Mouse (Mus musculus): ENCODE measurements around the gene Gas1. TPM values are rescaled to one million over a fixed set of nuclear protein-coding genes. Genes with fewer than 3 reads are reported as not detected.

The Gas1 gene
- polyA plus RNA-seq, 1 experiment, result 0.50 TPM

- TF ChIP-seq POLR2A (IDR thresholded peaks at IDR 0.05; ENCODE audit: borderline replicate concordance, low read depth, low read length) (no peak), CTCF (IDR thresholded peaks at IDR 0.05; ENCODE audit: low read depth, low read length) (no peak)
- H3K27ac ChIP-seq (ENCODE audit: insufficient read depth, low read depth, low read length), result no peak overlapping the region
- no peak overlapping the region for H3K4me3 ChIP-seq (ENCODE audit: insufficient read depth, low read length)
- no peaks in the 10 kb centered on the region for H3K4me1 ChIP-seq (ENCODE audit: control insufficient read depth, insufficient read depth, low read length)
These were observed 28.9 kb downstream of the Gas1 start for GRCm38 (mm10) chr13:60148235-60148634.

GRCm38 (mm10) chr13:60147857-60148181, 29.3 kb downstream of the Gas1 start:
- Histone ChIP-seq H3K27ac (ENCODE audit: insufficient read depth, low read depth, low read length) (no peak overlapping the region), H3K4me3 (ENCODE audit: insufficient read depth, low read length) (no peak overlapping the region), H3K4me1 (ENCODE audit: control insufficient read depth, insufficient read depth, low read length) (no peaks in the 10 kb centered on the region)
- TF ChIP-seq POLR2A (IDR thresholded peaks at IDR 0.05; ENCODE audit: borderline replicate concordance, low read depth, low read length), result no peak
- no peak for TF ChIP-seq CTCF (IDR thresholded peaks at IDR 0.05; ENCODE audit: low read depth, low read length)

GRCm38 (mm10) chr13:60146994-60147856, 29.9 kb downstream of the Gas1 start:
- H3K4me1 ChIP-seq (ENCODE audit: control insufficient read depth, insufficient read depth, low read length), result no peaks in the 10 kb centered on the region
- no peak for TF ChIP-seq POLR2A (IDR thresholded peaks at IDR 0.05; ENCODE audit: borderline replicate concordance, low read depth, low read length)
- TF ChIP-seq CTCF (IDR thresholded peaks at IDR 0.05; ENCODE audit: low read depth, low read length), result no peak
- H3K27ac ChIP-seq (ENCODE audit: insufficient read depth, low read depth, low read length), result no peak overlapping the region
- H3K4me3 ChIP-seq (ENCODE audit: insufficient read depth, low read length), result no peak overlapping the region

- H3K4me1 ChIP-seq (ENCODE audit: control insufficient read depth, insufficient read depth, low read length), result no peaks in the 10 kb centered on the region
- no peak overlapping the region for H3K4me3 ChIP-seq (ENCODE audit: insufficient read depth, low read length)
- TF ChIP-seq POLR2A (IDR thresholded peaks at IDR 0.05; ENCODE audit: borderline replicate concordance, low read depth, low read length) (no peak), CTCF (IDR thresholded peaks at IDR 0.05; ENCODE audit: low read depth, low read length) (no peak)
- no peak overlapping the region for H3K27ac ChIP-seq (ENCODE audit: insufficient read depth, low read depth, low read length)
These were observed 30.9 kb downstream of the Gas1 start for GRCm38 (mm10) chr13:60146231-60146630.

GRCm38 (mm10) chr13:60136962-60137361, 40.2 kb downstream of the Gas1 start:
- Histone ChIP-seq H3K4me3 (ENCODE audit: insufficient read depth, low read length) (no peak overlapping the region), H3K4me1 (ENCODE audit: control insufficient read depth, insufficient read depth, low read length) (no peaks in the 10 kb centered on the region), H3K27ac (ENCODE audit: insufficient read depth, low read depth, low read length) (no peak overlapping the region)
- no peak for TF ChIP-seq CTCF (IDR thresholded peaks at IDR 0.05; ENCODE audit: low read depth, low read length)
- no peak for TF ChIP-seq POLR2A (IDR thresholded peaks at IDR 0.05; ENCODE audit: borderline replicate concordance, low read depth, low read length)

- Histone ChIP-seq H3K4me3 (ENCODE audit: insufficient read depth, low read length) (no peak overlapping the region), H3K27ac (ENCODE audit: insufficient read depth, low read depth, low read length) (no peak overlapping the region), H3K4me1 (ENCODE audit: control insufficient read depth, insufficient read depth, low read length) (no peaks in the 10 kb centered on the region)
- TF ChIP-seq CTCF (IDR thresholded peaks at IDR 0.05; ENCODE audit: low read depth, low read length) (no peak), POLR2A (IDR thresholded peaks at IDR 0.05; ENCODE audit: borderline replicate concordance, low read depth, low read length) (no peak)
These were observed 42.7 kb downstream of the Gas1 start for GRCm38 (mm10) chr13:60134439-60134799.

DNA sequence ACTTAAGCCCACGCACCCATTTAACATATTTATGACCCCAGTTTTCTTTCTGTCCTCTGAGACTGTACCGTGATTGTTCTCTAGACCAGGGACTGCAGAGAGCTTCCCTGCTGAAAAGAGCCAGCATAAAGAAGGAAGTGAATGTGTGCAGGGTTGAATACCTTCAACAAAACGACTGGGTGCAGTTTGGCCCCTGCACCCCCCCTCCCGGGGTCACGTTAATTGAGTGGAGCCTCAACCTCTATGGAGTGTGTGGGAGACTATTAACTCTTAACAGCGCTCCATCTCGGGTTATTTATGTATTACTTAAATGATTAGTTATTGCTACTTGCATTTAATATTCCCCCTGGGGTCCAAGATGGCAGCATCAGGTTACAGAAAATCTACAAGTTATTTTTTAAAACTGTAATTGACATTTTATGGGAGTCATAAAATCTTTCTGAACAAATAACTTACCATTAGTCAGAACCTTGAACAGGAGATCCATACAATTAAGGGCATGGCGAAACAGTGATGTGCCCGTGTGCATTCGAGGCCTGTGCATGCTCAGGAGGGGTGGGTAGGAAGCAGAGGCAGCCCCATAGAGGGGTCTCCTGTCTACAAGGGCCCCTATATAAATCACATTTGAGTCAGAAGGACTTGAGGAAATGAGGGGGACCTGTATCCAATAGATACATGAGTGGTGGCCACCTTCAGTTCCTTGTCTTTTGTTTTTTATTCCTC, 43.3 kb downstream of the Gas1 start:
- H3K27ac ChIP-seq (ENCODE audit: insufficient read depth, low read depth, low read length), result no peak overlapping the region
- no peaks in the 10 kb centered on the region for H3K4me1 ChIP-seq (ENCODE audit: control insufficient read depth, insufficient read depth, low read length)
- H3K4me3 ChIP-seq (ENCODE audit: insufficient read depth, low read length), result no peak overlapping the region
- TF ChIP-seq POLR2A (IDR thresholded peaks at IDR 0.05; ENCODE audit: borderline replicate concordance, low read depth, low read length), result no peak
- no peak for TF ChIP-seq CTCF (IDR thresholded peaks at IDR 0.05; ENCODE audit: low read depth, low read length)

- no peak overlapping the region for H3K4me3 ChIP-seq (ENCODE audit: insufficient read depth, low read length)
- TF ChIP-seq CTCF (IDR thresholded peaks at IDR 0.05; ENCODE audit: low read depth, low read length) (no peak), POLR2A (IDR thresholded peaks at IDR 0.05; ENCODE audit: borderline replicate concordance, low read depth, low read length) (no peak)
- H3K27ac ChIP-seq (ENCODE audit: insufficient read depth, low read depth, low read length), result no peak overlapping the region
- H3K4me1 ChIP-seq (ENCODE audit: control insufficient read depth, insufficient read depth, low read length), result no peaks in the 10 kb centered on the region
These were observed 45.4 kb downstream of the Gas1 start for GRCm38 (mm10) chr13:60131771-60132170.

DNA sequence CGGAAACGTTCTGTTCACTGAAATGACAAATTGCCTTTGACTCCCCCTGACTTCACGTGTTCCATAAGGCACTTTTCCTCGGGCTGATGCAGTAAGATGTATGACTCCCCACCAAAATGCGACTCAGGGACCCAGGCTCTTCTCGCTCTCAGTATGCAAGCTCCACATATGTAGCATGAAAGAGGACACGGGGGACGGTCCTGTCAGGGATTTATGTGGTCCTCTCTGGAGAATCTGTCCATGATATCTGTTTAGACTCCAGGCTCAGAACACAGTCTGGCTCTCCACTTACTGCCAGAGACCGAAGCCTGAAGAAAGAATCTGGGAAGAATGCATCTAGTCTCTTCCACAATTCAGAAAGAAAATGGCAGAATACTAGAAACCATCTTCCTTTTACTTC, 47.6 kb downstream of the Gas1 start:
- Histone ChIP-seq H3K4me1 (ENCODE audit: control insufficient read depth, insufficient read depth, low read length) (no peaks in the 10 kb centered on the region), H3K27ac (ENCODE audit: insufficient read depth, low read depth, low read length) (no peak overlapping the region), H3K4me3 (ENCODE audit: insufficient read depth, low read length) (no peak overlapping the region)
- TF ChIP-seq CTCF (IDR thresholded peaks at IDR 0.05; ENCODE audit: low read depth, low read length) (no peak), POLR2A (IDR thresholded peaks at IDR 0.05; ENCODE audit: borderline replicate concordance, low read depth, low read length) (no peak)

DNA sequence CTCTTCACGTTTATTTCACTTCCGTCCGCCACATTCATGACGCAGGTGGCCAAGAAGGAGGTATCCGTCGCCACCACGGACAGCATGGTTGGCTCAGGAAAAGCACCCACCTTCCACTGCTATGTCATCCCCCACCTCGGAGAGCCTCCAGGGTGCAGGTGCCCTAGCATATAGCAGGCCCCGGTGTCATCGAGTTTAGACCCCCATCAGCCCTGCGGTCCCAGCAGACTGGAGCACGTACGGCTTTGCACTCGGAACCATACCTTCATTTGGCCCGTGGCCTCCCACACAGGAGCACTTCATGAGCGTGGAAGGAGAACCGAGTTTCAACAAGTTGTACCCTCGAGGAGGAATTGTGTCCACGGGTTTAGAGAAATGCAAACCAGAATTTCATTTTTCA, 50.8 kb downstream of the Gas1 start:
- Histone ChIP-seq H3K4me1 (ENCODE audit: control insufficient read depth, insufficient read depth, low read length) (no peaks in the 10 kb centered on the region), H3K27ac (ENCODE audit: insufficient read depth, low read depth, low read length) (no peak overlapping the region), H3K4me3 (ENCODE audit: insufficient read depth, low read length) (no peak overlapping the region)
- TF ChIP-seq POLR2A (IDR thresholded peaks at IDR 0.05; ENCODE audit: borderline replicate concordance, low read depth, low read length) (no peak), CTCF (IDR thresholded peaks at IDR 0.05; ENCODE audit: low read depth, low read length) (no peak)
